Mouse (Mus musculus): ENCODE data around the gene Tm7sf2.
"Not testable (repeated sequence)": the region's sequence is repeated elsewhere in the genome, so short reads cannot be mapped to it uniquely, and the experiment has no call there.

Gene Tm7sf2

DNA sequence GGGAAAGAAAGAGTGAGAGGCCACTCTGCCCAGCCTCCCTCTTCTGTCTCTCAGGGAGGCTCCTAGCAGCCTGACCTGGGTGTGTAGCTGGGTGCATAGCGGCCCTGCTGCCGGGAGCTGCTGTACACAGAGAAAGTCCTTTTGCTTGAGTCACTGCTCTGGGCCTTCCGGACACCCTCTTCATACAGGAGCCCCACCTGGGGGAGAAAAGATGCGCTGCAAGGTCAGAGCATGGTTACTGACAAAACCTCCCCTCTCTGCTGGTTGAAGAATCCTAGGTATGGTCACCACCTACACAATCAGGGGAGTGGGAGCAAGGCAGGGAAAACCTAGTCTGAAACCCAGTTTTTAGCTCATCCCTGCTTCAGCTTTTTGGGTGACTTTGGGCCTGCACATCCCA is 778 bp upstream of the Tm7sf2 start:
- no peak for DNase-seq

DNA sequence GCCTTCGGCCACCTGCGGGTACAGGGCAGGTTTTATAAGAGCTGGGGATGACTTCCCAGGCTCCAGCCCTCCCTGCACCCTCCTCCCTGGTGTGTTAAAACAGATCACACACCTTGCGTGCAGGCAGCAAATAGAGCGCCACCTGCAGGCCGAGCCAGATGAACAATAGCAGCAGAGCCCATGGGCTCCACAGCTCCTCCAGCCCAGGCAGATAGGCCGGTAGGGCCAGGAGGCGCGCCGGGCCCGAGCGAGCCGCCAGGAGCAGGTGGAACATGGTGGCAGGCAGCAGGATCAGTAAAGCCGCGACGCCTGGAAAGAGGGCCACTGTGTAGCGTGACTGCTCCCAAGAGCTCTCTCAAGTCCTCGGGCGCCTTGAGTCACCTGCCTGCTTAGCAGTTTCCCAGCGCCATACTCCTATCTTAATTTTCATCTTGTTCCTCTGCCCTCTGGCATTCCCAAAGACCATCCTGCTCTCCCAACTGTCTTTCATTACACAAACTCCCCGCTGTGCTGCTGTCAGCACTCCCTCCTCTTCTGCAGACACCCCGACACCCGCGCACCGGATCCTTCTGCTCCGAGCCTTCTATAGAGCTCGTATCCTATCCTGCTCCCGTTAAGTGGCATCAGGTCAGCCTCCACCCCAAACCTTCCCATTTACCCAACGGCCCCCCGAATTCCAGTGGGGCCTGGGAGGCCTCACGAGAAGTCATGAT is 1.0 kb downstream of the Tm7sf2 start:
- DNase-seq = peak; percentile 85 to 94

DNA sequence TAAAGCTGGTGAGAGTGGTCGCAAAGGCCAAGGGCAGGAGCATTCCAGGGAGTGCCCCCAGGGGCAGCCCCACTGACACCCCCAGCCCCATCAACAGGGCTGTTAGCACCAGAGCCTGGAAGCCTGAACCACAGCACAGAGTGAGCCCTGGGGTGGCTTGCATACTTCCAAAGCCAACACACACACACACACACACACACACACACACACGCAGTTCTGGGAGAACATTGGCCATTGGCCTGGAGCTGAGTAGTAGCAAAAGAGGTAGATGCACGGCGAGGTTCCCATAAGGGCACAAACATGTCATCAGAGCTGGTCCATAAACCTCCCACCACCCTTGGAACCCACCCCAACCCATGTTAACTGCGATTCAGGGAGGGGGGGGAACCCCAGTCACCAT is 1.6 kb downstream of the Tm7sf2 start:
- DNase-seq = no peak

DNA sequence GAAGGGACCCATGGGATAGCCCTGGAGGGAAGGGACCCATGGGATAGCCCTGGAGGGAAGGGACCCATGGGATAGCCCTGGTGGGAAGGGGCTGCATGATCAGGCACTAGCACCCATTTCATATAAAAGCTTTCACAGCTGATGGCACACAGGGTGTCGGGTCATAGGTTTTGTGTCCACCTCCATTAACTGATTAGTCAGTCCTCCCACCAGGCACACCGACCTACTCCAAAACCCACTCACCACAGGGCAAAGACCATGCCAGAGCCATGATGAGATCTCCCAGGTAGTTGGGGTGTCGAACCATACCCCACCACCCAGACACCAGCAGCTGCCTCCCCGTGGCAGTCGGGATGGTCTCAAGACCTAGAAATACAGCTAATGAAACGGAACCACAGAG is 5.1 kb downstream of the Tm7sf2 start:
- DNase-seq = no peak

DNA sequence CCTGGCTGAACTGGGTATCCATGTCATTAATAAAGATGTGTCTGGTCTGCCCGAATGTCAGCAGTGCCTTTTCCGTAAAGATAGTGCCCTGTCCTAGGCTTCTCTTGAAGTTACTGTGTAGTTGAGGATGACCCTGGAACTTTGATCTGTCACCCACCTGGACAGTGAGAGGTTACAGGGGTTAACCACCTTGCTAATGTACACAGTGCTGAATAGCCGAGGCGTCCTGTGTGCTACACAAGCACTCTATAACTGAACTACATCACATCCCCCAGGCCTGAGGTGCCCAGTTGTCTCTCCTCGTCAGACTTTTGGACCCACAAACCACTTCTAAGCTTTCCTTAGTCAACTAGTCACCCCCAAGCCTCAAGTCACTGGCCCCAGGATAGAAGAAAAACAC is 5.8 kb downstream of the Tm7sf2 start:
- no peak for DNase-seq

DNA sequence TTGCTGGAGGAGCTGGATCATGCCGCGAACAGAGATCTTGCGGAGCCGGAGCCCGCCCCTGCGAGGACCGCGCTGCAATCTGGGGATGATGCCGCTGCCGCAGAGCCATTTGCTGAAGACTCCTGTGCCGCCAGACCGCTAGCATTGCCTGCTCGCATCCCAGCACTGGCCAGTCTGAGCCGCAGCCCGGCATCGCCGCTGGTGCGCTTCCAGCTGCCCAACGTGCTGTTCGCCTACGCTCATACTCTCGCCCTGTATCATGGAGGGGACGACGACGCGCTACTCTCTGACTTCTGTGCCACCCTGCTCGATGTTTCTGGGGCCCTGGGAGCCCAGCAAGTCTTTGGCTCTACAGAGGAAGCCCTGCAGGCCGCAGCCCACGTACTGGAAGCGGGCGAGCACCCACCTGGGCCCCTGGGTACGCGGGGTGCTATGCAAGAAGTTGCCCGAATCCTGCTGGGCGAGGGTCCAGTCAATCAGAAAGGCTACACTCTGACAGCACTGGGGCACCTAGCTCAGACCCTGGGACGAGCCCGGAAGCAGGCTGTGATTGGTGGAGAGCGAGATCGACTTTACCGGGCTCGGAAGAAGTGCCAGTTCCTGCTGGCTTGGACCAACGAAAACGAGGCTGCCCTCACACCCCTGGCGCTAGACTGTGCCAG is 6.4 kb downstream of the Tm7sf2 start:
- DNase-seq = peak in 1 of 2 experiments; percentile 70

DNA sequence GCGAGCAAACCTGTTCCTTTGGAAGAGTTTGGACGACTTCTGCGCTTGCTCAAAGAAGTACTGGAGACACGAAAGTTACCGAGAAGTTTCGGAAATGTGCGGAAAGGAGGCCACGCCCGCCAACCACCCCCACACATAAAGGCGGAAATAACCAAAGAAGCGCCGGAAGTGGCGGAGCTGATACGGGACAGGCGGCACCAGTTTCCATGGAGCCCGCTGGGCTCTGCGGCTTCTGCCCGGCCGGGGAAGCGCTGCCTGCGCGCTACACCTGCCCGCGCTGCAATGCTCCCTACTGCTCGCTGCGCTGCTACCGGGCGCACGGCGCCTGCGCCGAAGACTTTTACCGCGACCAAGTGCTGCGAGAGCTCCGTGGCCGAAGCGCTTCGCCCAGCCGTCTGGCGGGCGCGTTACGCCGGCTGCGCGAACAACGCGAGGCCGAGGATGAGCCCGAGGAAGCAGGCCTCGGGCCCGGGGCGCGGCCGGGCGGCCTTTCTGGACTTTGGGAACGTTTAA is 7.1 kb downstream of the Tm7sf2 start, which contains the start of gene Znhit2:
Gene Znhit2 (plus strand): TSS at position 172 of the 513 bp plus-strand sequence.
- DNase-seq = peak; percentile 96 to 97

DNA sequence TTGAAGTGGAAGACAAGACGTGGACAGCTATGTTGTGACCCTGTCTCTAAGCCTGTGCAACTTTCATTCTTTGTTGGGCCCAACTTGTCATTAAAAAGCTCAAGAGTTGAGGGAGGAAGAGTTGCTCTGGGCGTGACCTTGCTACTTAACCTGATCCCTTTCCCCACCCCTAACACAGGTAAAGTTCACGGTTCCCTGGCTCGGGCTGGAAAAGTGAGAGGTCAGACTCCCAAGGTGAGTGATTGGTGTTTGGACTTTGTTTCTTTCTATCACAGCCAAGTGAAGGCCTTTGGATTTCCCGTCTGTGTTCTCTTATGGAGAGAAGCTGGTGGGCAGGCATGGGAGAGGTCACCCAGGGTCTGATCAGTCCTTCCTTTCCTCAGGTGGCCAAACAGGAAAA is 9.2 kb downstream of the Tm7sf2 start:
- DNase-seq = peak in 1 of 2 experiments; percentile 34

DNA sequence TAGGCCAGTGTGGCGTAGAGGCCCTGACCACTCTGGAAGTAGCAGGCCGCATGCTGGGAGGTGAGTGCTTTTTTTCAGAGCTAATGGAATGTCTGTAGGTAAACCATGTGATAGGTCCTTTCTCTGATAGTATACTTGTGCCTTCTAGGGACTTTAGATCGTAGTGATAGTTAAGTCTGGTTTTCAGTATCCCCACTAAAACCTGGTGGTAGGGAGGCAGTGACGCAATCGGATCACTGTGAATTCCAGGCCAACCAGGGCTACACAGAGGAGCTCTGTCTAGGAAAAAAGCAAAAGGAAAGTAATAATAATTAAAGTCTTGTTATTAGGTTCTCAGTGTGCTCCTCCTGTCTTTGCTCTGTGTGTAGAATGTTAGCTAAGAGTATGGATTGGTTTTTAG is 9.7 kb downstream of the Tm7sf2 start:
- no peak for DNase-seq

DNA sequence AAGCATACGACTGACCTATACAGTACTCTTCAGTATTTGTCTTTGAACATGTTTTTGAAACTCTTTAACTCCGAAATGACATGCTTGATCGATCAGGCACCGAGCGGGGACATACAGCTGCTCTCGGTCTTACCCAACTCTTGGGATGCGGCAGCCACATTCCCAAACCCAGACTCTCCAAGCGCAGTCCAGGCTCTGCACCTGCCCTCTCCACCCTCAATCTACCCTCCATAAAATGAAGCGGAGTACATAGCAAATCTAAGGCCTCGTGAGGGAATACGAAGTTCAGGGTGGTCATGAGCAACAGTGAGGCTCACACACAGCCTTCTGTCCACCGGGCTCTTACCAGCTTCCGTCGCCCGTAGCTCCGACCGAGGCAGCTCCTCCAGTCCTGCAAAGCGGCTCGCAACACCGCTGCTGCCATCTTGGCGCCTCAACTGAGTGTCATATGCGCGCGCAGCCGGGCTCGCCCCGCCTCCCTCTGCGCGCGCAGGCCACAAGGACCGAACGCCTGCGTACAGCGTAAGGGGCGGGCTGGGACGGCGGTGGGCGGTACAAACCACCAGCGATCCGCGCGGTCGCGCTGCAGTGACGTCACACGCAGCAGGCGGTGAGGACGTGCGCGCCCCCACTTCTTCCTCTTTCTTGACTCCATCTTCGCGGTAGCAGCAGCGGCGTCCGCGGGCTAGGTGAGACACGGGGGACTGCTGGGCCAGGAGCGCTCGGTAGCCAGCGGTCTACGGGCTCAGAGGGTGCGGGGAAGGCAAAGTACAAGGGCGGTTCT is 10.7 kb downstream of the Tm7sf2 start, which contains the start of the genes Mrpl49 and Fau:
Gene Mrpl49 (minus strand): TSS at position 473 of the 784 bp plus-strand sequence.
Gene Fau (plus strand): TSS at position 532 of the 784 bp plus-strand sequence.
- peak; percentile 99 to 100 for DNase-seq

DNA sequence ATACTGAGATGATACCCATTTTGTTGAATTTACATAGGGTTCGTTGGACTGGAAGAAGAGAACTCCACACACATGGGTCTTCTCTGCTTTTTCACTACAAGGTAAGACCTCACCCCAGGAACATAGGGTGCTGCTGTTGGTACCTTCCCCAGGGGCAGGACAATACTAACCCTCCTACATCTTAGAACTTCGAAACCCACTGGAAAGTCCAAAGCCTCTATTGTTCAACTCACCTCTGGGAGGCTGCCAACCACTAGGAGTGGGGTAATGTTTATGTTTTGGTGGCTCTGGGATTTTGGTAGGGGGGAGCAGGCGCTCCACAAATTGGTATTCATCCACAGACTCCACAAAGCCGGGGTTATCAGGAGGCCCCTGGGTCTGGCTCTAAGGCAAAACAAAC is 11.5 kb downstream of the Tm7sf2 start:
- no peak for DNase-seq

DNA sequence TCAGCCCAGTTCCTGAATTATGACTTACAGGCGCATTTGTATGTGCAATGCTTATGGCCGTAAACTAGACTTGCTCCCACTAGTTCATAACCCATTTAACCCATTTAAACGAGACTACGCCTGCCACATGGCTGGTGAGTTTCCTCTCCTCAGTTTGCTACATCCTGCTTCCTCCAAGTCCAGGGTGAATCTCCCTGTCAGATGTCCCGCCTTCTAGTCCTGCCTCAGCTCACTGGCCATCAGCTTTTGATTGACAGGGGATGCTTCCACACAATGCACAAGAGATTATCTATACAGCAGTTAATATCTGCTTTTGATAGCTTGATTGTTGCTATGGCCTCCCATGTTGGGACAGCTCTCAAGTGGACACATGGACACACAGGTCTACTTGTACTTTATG is 13.9 kb downstream of the Tm7sf2 start:
- no peak for DNase-seq

DNA sequence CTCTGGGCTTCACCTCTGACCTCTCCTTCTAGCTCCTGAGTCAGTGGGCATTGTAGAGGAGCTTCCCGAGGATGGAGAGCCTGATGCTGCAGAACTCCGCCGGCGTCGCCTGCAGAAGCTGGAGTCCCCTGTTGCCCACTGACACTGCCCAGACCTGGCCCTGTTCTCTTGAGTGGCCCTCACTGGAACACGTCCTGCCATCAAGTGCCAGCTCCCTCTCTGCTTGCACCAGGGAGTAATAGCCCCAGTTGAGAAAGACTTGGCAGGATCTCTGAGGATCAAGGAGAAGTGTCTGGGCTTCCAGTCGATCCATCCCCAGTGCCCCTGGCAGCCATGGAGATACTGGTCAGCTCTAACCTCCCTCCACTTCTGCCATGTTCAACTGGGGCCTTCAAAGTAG is 15.7 kb downstream of the Tm7sf2 start:
- DNase-seq = no peak

DNA sequence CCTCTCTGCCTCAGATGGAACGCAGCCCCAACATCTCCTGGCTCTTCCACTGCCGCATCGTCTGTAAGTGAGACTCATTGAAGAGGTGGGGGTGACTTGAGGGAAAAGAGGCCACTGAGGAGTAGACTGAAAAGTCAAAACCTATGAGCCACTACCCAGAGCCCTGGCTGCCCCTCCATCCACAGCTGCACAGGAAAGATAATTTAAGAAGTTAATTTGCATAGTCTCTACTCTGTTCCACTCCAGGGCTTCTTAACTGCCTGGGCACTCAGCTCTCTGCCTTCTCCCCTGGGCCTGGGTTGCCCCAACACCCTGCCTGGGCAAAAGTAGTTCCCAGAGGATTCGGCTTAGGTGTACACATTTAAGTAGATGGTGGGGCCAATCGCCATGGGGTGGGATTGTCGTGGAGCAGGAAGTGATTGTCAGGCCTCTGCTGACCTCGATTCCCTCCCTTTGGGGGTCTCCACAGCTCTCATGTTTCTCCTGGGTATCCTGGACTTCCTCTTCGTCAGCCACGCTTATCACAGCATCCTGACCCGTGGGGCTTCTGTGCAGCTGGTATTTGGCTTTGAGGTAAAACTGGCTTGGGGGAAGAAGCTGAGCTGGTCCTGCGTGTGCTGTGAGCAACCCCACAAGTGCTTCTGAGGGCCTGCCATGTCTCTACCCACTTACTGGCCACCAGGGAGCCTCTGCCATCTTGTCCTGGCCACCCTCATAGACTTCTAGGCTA is 19.3 kb downstream of the Tm7sf2 start:
- DNase-seq = no peak

DNA sequence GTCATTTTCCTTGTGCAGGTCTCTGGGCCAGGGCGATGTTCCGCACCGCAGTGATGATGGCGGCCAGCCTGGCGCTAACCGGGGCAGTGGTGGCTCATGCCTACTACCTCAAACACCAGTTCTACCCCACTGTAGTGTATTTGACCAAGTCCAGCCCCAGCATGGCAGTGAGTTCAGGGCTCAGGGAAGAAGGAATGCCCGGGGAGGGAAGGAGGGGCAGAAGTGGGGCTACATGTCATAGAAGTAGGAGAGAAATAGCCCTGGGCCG is 20.3 kb downstream of the Tm7sf2 start:
- no peak for DNase-seq

DNA sequence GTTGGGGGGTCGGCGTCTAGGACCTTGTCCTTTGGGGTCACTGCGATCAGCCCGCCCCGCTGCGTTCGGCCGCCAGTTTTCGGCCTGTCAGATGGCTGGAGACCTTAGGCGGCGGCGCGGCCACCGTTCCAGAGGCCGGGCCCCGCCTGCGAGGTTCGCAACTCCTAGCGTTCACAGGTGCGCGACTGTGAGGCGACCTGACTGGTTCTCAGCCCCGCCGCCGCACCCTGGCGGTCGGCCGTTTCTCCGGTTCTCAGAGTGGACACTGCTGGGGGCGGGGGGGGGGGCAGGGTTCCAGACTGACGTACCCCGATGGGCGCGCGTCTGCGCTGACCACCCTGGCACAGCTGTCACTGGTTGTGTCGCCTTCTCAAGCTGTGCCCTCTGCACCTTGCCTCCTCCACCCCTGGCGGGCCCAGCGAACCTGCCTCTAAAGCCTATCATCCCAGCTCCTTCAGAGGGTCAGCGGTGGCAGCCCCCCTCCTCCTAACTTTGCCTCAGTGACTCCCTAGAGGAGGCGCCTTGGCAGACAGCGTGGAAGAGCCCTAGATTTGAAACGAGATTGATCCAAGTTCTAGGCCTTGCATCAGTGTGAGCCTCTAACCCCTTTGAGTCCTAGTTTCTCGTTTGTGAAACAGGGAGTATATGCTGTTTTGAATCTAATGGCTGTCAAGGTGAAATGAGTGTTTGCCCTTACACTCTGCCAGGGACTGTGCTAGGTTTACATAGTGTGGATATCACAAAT is 20.8 kb downstream of the Tm7sf2 start:
- DNase-seq = no peak

DNA sequence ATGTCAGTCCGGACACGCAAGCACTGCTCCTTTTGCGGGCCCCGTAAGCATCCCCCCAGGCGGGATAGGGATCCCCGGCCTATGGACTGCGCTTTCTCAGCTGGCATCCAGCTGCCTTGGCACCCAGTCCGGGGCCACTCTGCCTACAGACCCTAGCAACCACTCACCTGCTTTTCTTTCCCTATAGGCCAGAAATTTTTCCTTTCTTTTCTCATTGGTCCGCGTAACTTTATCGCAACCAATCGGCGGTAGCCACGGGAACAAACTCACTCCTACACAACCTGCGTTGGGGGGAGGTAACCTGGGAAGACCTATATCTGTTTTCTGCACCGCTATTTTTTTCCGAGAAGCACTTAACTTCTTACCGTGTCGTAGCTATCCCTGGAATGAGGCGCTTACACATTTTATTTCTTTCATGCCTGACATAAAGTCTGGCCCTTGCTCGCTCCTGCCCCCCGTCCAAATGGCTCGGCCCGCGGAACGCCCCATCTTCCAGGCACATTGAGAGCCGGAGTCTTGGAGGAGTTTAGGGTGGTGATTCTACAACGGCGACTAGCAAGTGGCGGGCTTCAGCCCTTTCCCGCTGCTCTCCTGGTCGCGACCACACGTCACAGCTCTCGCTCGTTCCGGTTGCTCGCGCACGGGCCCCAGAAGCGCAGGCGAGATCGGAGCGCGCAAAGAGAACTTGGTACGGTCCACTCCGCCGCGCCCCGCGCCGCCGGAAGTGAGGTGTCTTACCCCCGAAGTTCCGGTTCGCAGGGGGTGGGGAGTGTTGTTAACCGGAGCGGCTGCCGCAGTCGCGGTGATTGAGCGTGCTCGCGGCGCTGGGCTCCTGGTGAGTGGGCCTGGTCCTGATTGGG is 21.6 kb downstream of the Tm7sf2 start, which contains the start of gene Syvn1:
Gene Syvn1 (plus strand): TSS at position 283 of the 860 bp plus-strand sequence.
- peak; percentile 94 to 96 for DNase-seq

DNA sequence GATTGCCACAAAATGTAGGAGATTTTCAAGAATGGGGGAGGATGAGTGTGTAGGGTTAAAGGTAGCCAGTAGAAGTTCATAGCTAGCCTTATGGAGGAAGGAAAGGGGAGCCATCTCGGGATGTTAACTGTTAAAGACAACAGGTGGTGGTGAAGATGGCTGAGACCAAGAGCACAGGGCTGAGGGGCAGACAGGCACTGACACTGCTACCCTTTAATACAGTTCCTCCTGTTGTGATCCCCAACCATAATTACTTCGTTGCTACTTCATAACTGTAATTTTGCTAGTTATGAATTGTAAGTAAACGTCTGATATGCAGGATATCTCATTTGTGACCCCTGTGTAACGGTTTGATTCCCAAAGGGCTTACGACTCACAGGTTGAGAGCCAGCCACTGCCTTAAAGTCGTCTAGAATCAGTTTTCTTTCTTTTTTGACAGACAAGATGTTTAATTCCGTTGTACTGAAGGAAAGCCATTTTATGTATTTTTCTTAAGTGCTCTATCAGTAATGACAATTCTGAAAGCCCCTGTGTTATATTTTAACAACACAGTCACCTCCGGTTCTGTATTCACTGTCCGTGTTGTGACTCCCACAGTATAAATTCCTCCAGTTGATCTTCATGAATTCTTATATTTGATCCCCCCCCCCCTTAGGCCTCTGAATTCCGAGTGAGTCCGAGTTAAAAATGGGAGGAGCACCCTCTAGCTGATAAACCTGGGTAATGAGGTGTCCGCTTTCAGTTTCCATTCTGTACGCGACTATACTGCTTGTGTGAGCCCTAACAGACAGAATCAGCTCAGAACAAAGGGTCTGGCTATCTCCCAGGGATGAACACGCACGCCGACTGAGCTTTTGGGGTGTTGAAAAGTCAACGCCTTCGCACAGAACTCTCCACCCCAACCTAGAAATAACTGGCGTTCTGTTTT is 22.5 kb downstream of the Tm7sf2 start:
- DNase-seq = no peak

DNA sequence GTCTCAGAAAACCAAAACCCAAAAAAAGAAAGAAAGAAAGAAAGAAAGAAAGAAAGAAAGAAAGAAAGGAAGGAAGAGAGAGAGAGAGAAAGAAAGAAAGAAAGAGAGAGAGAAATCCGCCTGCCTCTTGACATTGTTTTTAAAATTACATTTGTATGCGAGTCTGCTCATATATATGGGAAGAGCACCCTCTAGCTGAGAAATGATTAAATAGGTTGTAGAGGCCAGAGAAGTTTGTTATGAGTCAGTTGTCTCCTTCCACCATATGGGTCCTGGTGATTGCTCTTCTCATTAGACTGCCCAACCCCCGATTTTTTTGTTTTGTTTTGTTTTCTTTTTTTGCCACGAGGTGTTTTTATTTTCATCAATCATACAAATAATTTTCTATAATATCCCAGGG is 24.1 kb downstream of the Tm7sf2 start:
- DNase-seq = not testable (repeated sequence)

DNA sequence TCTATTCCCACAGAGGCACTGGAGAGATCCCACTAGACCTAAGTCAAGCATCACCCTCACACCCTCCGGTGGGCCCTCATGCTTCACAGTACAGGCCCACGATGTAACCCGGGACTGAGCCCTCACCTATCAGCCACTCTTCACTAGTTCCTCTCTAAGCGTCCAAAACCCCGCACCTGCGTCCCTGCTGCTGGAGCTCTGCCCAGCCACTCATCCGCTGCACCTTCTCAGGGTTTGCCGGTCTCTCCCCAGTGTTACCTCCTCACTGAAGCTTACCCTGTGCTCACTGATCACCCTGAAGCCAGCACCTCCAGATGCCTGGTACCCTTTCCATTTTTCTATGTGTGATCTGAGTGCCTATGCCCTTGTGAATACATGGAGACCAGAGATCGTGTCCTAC is 25.9 kb downstream of the Tm7sf2 start:
- no peak for DNase-seq
